Mouse (Mus musculus): ENCODE measurements around the gene Tmem207.

GRCm38 (mm10) chr16:26574173-26574572 lies 47.6 kb upstream of the Tmem207 start:
- TF ChIP-seq EP300 (optimal IDR thresholded peaks at IDR 0.05) (no peak), CTCF (IDR thresholded peaks at IDR 0.05; ENCODE audit: low read depth) (no peak)
